Mouse (Mus musculus) lung, adult 2 months (tissue): Measurements from ENCODE around the gene Ptpre.

ENCODE experiments used
- CTCF ChIP-seq: fragments of 200-500 bp; IDR thresholded peaks from 2 replicates; pipeline ENCODE4 v1.5.1; 2011; ENCODE audit warnings: mild to moderate bottlenecking, low read length, control low read depth; ENCODE audit not compliant: insufficient read depth
- POLR2A ChIP-seq: fragments of 200-500 bp; IDR thresholded peaks from 2 replicates; pipeline ENCODE4 v1.6.1; 2011; ENCODE audit warnings: low read depth, mild to moderate bottlenecking, control low read depth, low read length, borderline replicate concordance; ENCODE audit errors: extremely low read depth

DNA sequence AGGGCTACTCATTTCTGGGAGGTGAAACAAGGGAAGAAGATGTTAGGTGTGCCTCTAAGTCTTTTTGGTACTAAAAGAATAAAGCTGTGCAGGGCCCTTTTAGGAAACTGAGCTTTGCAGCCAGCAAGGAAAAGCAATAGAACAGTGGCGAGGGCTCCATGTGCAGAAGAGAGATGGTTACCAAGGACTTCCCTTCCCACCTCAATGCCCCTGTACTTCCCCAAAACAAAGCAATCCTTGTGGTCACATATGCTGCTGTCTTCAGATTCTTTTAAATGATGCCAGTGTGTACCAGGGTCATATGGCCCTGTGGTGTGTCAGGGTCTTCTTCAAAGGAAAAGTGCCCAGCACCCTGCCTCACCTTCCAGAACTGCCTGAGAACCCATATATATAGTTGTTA, 167.8 kb downstream of the Ptpre start:
- TF ChIP-seq CTCF: no peak
- TF ChIP-seq POLR2A: no peak
